Mouse (Mus musculus) midbrain, embryonic 11.5 days (tissue): ENCODE measurements around the gene Mpv17l. TPM values are rescaled to one million over a fixed set of nuclear protein-coding genes. Genes with fewer than 3 reads are reported as not detected.

ENCODE experiments used
- ATAC-seq: fragments of 200-750 bp; cut with Nextera tagmentation; 2 replicates; pipeline ENCODE4 v1.8.0; 2017; ENCODE audit warnings: moderate TSS enrichment, moderate library complexity; ENCODE audit not compliant: low FRiP score
- DNase-seq: peaks from one replicate; pipeline ENCODE4 v3.0.0; 2015; ENCODE audit warnings: low spot score; ENCODE audit errors: missing footprints
- H3K27ac ChIP-seq: fragments of 300-500 bp; sonication (generic); 2 replicates; pipeline ENCODE4 v1.5.1; 2014; ENCODE audit warnings: low read depth, low read length
- H3K27me3 ChIP-seq: fragments of 300-500 bp; sonication (generic); 2 replicates; pipeline ENCODE4 v1.6.1; 2014; ENCODE audit warnings: mild to moderate bottlenecking, low read length, moderate library complexity, mixed read lengths; ENCODE audit not compliant: control insufficient read depth, insufficient read depth
- H3K36me3 ChIP-seq: fragments of 300-500 bp; sonication (generic); 2 replicates; pipeline ENCODE4 v1.6.1; 2014; ENCODE audit warnings: mild to moderate bottlenecking, low read length, moderate library complexity, mixed read lengths; ENCODE audit not compliant: control insufficient read depth, insufficient read depth
- H3K4me1 ChIP-seq: fragments of 300-500 bp; sonication (generic); 2 replicates; pipeline ENCODE4 v1.6.1; 2014; ENCODE audit warnings: low read length; ENCODE audit not compliant: control insufficient read depth, insufficient read depth
- H3K4me2 ChIP-seq: fragments of 300-500 bp; sonication (generic); 2 replicates; pipeline ENCODE4 v1.6.1; 2014; ENCODE audit warnings: mild to moderate bottlenecking, moderate library complexity
- H3K4me3 ChIP-seq: fragments of 300-500 bp; sonication (generic); 2 replicates; pipeline ENCODE4 v1.5.1; 2014; ENCODE audit warnings: low read depth, low read length
- H3K9ac ChIP-seq: fragments of 300-500 bp; sonication (generic); 2 replicates; pipeline ENCODE4 v1.6.1; 2014; ENCODE audit warnings: low read length
- H3K9me3 ChIP-seq: fragments of 300-500 bp; sonication (generic); 2 replicates; pipeline ENCODE4 v1.6.1; 2016; ENCODE audit warnings: low read length; ENCODE audit not compliant: control insufficient read depth
- WGBS: fragments of 180-500 bp; shearing (Covaris S2); extraction: QIAGEN DNeasy Blood & Tissue Kit; methylation state at CpG from one replicate; pipeline ENCODE4 v1.1.7; 2014; 5-methylcytosine and 5-hydroxymethylcytosine counted together
- polyA plus RNA-seq: library from polyadenylated mRNA; unstranded; fragments of >200 nt; fragmentation: Nextera tagmentation; extraction: Ambion mirVana; gene quantifications from 2 replicates; pipeline ENCODE4 v1.2.1, GENCODE M21; 2014

The Mpv17l gene
- polyA plus RNA-seq, 1 experiment from 2014 or later = 3.4 TPM

DNA sequence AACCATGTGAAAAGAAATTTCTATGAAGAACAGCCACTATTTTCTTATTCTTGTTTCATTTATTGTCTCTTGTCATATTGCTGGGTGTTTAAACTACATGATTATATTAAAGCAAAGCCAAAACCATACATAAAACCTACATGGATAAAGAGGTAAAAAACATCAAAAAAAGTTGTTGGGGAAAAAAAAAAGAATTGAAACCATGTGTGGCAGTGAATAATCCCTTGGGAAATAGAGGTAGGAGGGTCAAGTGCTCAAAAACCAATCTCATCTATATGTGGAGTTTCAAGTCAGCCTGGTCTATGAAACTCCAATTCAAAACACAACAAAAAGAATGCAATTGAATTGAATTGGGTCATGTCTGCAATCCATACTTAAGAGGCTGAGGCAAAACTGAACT, 10.1 kb upstream of the Mpv17l start:
- no peak for DNase-seq
- H3K4me1 ChIP-seq = no peaks in the 10 kb centered on the region
- H3K4me3 ChIP-seq = no peak overlapping the region
- no peak overlapping the region for H3K27ac ChIP-seq
- H3K9me3 ChIP-seq = no peaks in the 10 kb centered on the region
- no peaks in the 10 kb centered on the region for H3K36me3 ChIP-seq
- no peaks in the 10 kb centered on the region for H3K27me3 ChIP-seq
- ATAC-seq = no peak
- H3K9ac ChIP-seq = no peak overlapping the region
- no peak overlapping the region for H3K4me2 ChIP-seq

DNA sequence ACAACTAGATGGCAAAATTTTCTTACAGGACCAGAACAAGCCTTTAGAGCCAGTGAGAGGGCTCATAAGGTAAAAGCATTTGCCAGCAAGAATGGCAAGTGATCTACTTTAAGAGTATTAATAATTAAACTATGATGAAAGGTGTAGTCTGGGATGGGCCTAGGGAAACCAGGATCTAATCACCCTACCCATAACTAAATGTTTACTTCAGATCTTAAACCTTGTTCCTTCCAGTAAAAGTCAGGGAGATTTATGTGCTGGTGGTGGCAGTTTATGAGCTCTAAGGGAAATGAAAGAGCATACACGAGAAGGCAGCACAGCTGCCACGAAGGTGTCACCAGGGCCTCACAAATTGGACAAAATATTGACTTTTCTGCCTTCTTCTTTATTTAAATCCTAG, 8.9 kb upstream of the Mpv17l start:
- H3K4me2 ChIP-seq = no peak overlapping the region
- no peak for DNase-seq
- H3K4me3 ChIP-seq = no peak overlapping the region
- H3K36me3 ChIP-seq = no peaks in the 10 kb centered on the region
- H3K27me3 ChIP-seq = no peaks in the 10 kb centered on the region
- WGBS = 83% methylated on average over 2 of the region's 2 CpGs
- H3K27ac ChIP-seq = no peak overlapping the region
- H3K9me3 ChIP-seq = no peaks in the 10 kb centered on the region
- no peaks in the 10 kb centered on the region for H3K4me1 ChIP-seq
- ATAC-seq = no peak
- no peak overlapping the region for H3K9ac ChIP-seq

DNA sequence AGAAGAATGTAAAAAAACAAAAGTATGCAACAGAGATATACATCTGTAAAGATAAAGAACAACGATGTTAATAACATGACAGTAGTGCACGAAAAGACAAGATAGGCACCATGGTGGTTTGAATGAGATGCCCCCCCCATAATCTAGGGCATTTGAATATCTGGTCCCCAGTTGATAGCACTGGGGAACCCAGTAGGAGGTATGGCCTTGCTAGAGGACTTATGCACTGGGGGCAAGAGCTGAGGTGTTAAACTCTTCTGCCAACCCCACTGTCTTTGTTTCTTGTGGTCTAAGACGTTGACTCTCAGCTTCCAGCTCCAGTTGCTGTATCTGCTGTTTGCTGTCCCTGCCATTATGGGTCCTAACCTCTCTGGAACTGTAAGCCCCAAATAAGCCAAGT, 7.2 kb upstream of the Mpv17l start:
- DNase-seq = no peak
- no peak overlapping the region for H3K27ac ChIP-seq
- no peaks in the 10 kb centered on the region for H3K4me1 ChIP-seq
- no peak for ATAC-seq
- no peaks in the 10 kb centered on the region for H3K36me3 ChIP-seq
- no peak overlapping the region for H3K4me3 ChIP-seq
- H3K9ac ChIP-seq = no peak overlapping the region
- H3K9me3 ChIP-seq = no peaks in the 10 kb centered on the region
- no peaks in the 10 kb centered on the region for H3K27me3 ChIP-seq
- 86% methylated on average over 3 of the region's 3 CpGs for WGBS
- no peak overlapping the region for H3K4me2 ChIP-seq

DNA sequence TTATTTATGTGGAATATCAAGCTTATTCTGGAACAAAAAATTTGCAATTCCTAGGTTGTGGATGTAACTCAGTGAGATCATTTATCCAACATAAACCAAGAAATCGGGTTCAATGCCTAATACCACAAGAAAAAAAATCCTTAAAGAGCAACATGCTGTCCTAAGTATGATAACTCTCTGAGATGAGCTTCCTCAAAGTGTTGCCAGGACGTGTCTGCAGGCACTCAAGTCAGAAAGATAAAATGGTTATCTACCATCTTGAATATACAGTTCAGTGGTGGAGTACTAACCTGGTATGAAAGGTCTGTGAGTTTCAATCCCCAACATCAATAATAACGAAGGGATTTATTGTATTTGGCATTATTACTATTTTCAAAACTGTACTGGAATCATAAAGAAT, 6.6 kb upstream of the Mpv17l start:
- H3K27me3 ChIP-seq = no peaks in the 10 kb centered on the region
- no peak overlapping the region for H3K4me3 ChIP-seq
- H3K27ac ChIP-seq = no peak overlapping the region
- H3K9ac ChIP-seq = no peak overlapping the region
- no peaks in the 10 kb centered on the region for H3K36me3 ChIP-seq
- 86% methylated on average over 3 of the region's 3 CpGs for WGBS
- no peaks in the 10 kb centered on the region for H3K9me3 ChIP-seq
- H3K4me1 ChIP-seq = no peaks in the 10 kb centered on the region
- DNase-seq (no peak), ATAC-seq (no peak)
- no peak overlapping the region for H3K4me2 ChIP-seq

DNA sequence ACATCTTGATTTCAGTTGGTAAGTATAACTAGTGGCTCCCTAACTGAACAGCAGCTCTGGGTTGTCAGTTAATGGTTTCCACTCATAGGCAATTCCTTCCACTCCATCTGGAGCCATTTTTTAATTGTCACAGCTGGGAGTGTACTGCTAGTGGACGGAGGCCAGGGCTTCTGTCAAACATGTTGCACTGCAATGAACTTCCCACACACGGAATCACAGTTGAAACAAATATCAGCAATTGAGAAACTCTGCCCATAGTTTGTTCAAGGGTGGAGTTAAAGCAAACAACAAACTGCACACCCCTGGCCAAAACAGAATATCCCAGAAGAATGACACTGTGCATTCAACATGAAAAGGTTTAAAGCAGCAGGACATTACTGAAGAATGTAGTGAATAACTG, 4.0 kb upstream of the Mpv17l start:
- ATAC-seq (no peak), DNase-seq (no peak)
- Histone ChIP-seq H3K27me3 (no peaks in the 10 kb centered on the region), H3K36me3 (no peaks in the 10 kb centered on the region), H3K4me1 (peaks cover 5% of the 10 kb centered on the region), H3K4me2 (no peak overlapping the region), H3K9ac (no peak overlapping the region), H3K27ac (no peak overlapping the region), H3K9me3 (no peaks in the 10 kb centered on the region), H3K4me3 (no peak overlapping the region)
- 86% methylated on average over 2 of the region's 2 CpGs for WGBS

DNA sequence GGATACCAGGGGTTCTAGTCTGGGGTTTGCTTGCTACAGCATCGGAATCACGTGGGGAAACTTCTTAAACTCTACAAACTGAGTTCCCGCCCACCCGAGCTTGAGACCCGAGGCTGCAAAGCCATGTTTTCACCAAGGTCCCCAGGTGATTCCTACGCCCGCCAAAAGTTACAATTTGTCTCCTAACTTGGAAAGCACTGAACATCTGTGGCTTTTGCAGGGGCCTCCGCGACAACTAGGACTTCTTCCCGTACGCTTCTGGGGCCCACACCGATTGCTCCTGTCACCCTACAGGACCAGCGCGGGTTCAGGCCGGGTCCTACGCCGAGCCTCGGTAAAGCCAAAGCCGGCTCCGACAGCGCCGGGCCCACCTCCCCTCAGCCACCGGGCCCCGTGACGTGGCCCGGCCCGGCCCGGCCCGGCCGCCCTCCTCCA, 547 bp upstream of the Mpv17l start:
- under 1% methylated on average over 29 of the region's 30 CpGs for WGBS
- Histone ChIP-seq H3K27me3 (no peaks in the 10 kb centered on the region), H3K4me3 (peak overlapping the region; percentile 72), H3K9ac (peak overlapping the region; percentile 85), H3K4me1 (peaks cover 5% of the 10 kb centered on the region), H3K4me2 (peak overlapping the region; percentile 76), H3K27ac (no peak overlapping the region), H3K9me3 (no peaks in the 10 kb centered on the region), H3K36me3 (no peaks in the 10 kb centered on the region)
- ATAC-seq = no peak; the same call in 1 of the 2 replicates
- DNase-seq = no peak

DNA sequence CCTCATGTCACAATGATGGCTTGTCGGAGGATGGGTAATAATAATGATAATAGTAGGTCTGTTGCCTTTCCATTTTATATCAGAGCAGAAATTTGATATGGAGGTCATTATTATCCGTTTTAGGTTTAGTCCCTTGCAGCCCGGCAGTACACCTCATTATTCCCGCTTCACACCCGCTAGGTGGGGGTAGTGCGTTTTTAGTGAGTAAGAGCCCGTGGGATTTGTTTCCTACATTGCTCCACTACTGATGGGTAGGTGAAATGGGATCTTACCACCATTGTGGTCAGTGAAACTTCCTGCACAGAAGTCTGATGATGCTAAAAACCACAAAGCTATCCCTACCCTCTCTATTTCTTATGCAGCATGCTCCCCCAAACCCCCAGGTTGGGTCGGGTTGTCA, 527 bp downstream of the Mpv17l start:
- H3K27me3 ChIP-seq = no peaks in the 10 kb centered on the region
- H3K36me3 ChIP-seq = no peaks in the 10 kb centered on the region
- peak overlapping the region; percentile 76 for H3K4me2 ChIP-seq
- peak overlapping the region; percentile 72 for H3K4me3 ChIP-seq
- H3K9me3 ChIP-seq = no peaks in the 10 kb centered on the region
- H3K27ac ChIP-seq = peak overlapping the region; percentile 48; the same call in 1 of the 2 replicates
- H3K4me1 ChIP-seq = peaks cover 5% of the 10 kb centered on the region
- DNase-seq (no peak), ATAC-seq (peak; percentile 77)
- WGBS = 12% methylated on average over 8 of the region's 8 CpGs
- peak overlapping the region; percentile 85 for H3K9ac ChIP-seq

DNA sequence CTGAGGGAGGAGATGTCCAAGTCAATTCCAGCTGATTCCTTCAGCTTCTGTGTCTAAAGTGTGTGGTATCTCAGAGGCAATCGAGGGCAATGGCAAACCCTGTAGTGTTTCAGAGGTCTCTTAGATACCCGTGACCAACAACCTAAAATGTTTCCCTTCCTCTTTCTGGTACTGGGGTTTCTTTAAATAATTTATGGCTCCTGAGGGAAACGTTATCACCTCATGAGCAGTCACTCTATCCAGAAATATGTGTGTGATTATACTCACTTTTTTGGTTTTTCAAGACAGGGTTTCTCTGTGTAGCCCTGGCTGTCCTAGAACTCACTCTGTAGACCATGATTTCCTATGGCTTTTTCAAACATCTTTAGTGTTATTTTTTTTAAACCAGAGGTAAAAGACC, 4.3 kb downstream of the Mpv17l start:
- Histone ChIP-seq H3K9ac (no peak overlapping the region), H3K4me1 (peaks cover under 1% of the 10 kb centered on the region), H3K4me3 (no peak overlapping the region), H3K4me2 (no peak overlapping the region), H3K27ac (no peak overlapping the region), H3K27me3 (no peaks in the 10 kb centered on the region), H3K36me3 (no peaks in the 10 kb centered on the region), H3K9me3 (no peaks in the 10 kb centered on the region)
- no peak for ATAC-seq
- WGBS = 81% methylated on average over 3 of the region's 3 CpGs
- DNase-seq = no peak

DNA sequence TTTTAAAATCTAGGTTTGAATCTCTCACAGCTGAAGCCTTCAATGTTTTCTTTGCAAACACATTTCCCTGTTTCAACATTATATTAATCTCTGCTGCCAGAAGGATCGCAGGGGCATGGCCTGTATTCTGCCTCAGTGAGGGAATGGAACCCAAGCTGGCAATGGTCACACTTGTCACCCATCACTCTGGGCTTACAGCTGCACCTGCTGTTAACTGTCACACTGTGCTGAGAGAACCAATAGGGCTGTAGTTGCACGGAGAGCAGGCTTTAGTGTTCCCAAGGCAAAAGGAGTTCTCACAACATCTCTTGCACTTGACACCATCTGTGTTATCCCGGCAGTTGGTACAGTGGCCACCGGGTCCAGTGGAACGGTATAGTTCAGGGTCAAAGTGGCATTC, 17.1 kb downstream of the Mpv17l start:
- DNase-seq = no peak
- 97% methylated on average over 5 of the region's 5 CpGs for WGBS
- no peak for ATAC-seq

DNA sequence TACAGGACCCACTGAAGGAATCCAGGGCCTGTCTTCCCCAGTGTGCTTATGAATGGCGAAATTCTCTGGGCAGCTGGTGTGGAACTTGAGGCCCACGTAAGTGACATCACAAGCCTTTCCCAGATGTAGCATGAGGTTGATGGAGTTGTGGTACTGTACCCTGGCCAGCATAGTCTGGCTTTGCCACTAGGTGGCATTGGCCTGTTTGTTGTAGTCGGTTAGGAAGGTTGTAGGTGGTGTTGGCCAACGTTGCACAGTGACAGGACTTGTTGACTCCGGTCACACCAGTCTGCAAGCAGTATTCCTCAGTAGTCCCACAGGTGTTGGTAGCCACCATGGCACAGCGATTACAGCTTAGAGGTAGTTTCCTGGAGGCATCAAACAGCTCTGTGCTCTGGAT, 18.1 kb downstream of the Mpv17l start:
- Histone ChIP-seq H3K4me1 (no peaks in the 10 kb centered on the region), H3K27ac (no peak overlapping the region), H3K4me3 (no peak overlapping the region), H3K4me2 (no peak overlapping the region), H3K27me3 (no peaks in the 10 kb centered on the region), H3K9ac (no peak overlapping the region), H3K9me3 (peaks cover 3% of the 10 kb centered on the region; the same call in 1 of the 2 replicates), H3K36me3 (no peaks in the 10 kb centered on the region)
- 86% methylated on average over 6 of the region's 6 CpGs for WGBS
- DNase-seq = no peak
- ATAC-seq = no peak

More for the DNA sequence above, 17.1 kb downstream of the Mpv17l start:
- H3K4me3 ChIP-seq = no peak overlapping the region
- H3K4me1 ChIP-seq = no peaks in the 10 kb centered on the region
- H3K36me3 ChIP-seq = no peaks in the 10 kb centered on the region
- H3K27ac ChIP-seq = no peak overlapping the region
- no peaks in the 10 kb centered on the region for H3K27me3 ChIP-seq
- no peak overlapping the region for H3K4me2 ChIP-seq
- H3K9me3 ChIP-seq = peaks cover 3% of the 10 kb centered on the region; the same call in 1 of the 2 replicates
- no peak overlapping the region for H3K9ac ChIP-seq
